Mouse (Mus musculus) layer of hippocampus, postnatal 36 days (tissue): ENCODE measurements around the gene Magi3. TPM values are rescaled to one million over a fixed set of nuclear protein-coding genes. Genes with fewer than 3 reads are reported as not detected.
A peak's percentile ranks its signal among the peaks of the same experiment; 100 is the strongest.

ENCODE experiments used
- DNase-seq, 2 experiments: peaks; one replicate each; pipeline ENCODE4 v3.0.0; 2022
- total RNA-seq, 2 experiments: library from RNA; stranded (reverse); gene quantifications; 2 replicates each; pipeline ENCODE4 v1.2.3; 2021

Gene Magi3
- total RNA-seq, 2 experiments from 2014 or later = 30.7 to 31.5 TPM

DNA sequence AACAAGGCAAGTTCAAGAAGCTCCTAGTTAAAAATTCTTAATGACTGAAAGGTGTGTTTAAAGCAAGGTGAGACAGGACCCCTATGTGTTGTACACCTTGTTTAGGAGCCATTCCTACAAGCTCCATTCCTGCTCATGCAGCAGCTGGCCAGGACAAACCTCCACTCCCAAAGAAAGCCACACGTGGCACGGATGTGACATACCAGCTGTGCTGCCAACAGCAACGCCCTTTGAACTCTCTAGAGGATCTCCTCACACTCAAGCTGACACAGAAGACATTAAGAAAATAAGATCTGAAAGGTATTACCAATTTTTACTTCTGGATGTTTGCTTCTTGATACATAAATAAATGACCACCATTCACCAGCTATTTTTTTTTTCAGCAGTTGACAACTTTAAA is 193.2 kb downstream of the Magi3 start:
- no peak for DNase-seq

DNA sequence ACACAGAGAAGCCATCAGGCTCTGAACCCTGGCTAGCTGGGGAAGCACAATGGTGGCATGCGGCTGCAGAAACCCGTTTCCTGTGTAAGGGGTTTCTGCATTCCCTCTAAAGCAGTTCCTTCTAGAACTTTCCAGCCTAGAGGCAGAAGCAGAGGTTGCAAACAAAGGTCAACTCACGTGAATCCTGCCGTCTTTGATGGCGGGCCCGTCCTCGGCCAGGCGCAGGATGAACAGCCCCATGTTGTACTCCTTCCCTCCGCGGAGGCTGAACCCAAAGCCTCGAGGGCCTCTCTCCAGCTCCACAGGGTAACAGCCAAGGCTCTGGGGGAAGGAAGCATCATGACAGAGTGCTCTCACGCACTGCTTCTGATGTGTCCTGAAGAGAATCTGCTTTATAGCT is 200.1 kb downstream of the Magi3 start:
- DNase-seq = no peak

DNA sequence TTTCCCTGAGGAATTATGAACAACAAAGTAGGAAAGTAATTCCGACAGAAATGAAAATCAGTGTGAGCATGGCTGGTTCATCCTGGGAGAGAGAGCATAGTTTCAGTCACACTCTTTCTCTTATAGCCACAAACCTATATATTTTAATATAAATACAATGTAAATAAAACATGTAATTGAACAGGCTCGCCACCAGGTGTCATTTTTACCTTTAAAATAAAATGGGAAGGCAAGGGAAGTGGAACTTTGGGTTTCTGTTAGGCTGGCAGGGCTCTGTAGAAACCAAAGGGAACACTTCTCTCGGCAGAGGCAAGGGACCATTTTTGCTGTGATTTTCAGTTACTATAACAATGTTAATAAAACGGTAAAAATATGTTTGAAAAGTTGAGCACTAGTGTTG is 200.7 kb downstream of the Magi3 start:
- DNase-seq = no peak

DNA sequence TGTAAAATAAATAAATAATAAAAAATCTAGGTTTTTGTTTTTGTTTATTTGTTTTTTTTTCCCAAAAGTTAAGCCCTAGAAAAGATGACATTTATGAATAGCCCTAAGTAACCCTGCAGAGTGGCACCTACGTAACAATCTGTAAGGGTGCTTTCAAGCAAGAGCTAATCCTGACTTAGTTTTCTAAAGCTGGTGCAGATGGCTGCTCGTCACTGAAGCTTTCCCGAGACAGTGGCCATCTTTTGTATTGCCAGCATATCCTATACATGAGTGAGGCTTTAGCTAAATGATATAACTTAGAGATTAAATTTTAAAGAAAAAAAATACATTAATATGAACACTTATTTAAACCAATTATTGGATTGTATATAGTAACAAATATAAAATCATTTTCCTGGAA is 202.2 kb downstream of the Magi3 start:
- no peak for DNase-seq

DNA sequence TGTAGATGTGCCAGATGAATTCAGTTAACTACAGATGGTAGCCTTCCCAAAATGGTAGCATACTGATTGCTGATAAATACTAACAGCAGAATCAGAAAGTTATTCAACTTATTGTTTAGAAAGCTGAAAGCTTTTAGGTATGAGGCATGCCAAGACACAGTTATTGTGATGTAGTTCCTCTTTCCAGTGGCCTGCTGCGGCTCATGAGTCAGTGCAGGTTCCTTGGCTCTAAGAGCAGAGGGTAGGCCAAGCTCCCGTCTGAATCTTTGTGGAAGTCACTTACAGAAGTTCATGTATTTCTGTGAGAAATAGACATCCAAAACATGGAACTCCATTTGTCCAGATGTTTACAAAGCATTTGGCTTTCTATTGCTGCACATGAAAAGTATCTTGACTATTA is 208.2 kb downstream of the Magi3 start:
- DNase-seq = no peak

DNA sequence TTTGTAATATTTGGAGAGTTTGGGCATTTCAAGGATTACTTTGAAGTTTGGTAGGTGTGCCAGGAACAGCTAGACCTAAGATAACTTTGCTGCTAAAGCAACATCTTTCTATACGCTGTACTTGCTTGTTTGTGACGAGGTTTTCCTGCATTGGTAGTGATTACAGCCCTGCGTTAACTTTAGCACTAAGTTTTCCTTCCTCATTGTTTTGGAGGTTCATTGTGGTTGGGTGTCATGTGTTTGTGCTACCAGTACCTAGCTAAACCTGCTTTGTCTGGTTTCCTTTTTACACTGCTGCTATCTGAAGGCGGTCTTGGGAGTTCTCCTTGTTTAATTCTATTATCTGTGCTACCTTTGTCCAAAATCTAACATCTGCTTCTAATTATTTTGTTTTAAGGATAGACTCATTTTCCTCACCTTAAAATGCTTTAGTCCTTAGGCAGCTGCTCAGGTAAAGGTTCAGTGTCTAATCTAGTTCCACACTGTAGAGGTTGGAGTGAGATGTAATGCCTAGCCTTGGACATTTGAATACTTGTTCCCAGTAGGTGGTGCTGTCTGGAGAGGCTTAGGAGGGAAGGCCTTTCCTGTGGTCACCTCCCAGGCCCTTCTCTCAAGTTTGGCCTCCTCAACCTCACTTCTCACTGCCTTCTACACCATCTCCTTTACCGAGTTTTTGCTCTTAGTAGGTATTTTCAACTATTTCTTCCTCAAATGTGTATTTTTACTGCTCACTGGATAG is 210.1 kb downstream of the Magi3 start:
- no peak for DNase-seq

DNA sequence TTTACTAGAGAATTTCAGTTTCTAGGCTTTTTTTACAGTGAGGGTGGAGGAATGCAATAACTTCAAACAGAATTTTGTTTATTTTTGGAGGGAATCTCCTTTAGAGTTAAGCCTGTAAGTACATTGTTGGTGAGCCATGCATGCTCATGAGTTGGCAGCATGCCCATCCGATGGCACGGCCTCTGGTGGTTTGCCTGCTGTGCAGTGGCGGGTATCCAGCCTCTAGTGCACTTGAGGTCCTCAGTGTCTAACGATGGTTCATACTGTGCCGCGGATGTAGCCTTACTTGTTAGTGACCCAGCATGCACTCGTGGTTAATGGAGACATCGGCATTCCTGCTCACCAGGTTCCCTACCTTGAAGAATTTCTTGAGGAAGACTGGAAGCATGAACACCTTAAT is 212.7 kb downstream of the Magi3 start:
- DNase-seq = no peak

DNA sequence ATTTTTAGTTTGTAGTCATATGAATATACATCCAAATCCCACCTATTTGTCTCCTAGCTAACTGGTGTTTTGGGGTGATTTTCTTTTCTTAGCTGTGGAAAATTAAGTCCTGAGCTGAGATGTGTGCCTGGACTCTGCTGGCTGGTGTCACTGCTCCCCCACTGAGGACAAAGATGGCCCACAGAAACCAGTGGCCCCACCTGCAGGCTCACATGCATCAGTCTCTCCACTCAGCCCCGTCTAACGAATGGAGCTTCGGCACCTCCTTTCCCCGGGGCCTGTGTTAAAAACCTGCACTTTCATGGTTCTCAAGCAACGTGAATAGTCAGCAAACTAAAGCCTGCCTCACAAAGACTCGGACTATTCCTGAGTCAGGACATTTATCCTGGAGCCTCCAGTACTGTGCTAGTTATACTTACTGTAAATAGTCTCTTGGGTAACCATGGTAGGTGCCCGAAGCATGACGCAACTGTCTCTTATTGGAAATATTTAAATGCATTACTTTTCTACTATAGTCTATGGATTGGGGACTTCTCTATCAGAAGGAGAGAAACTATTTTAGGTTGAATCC is 213.2 kb downstream of the Magi3 start:
- DNase-seq = no peak

DNA sequence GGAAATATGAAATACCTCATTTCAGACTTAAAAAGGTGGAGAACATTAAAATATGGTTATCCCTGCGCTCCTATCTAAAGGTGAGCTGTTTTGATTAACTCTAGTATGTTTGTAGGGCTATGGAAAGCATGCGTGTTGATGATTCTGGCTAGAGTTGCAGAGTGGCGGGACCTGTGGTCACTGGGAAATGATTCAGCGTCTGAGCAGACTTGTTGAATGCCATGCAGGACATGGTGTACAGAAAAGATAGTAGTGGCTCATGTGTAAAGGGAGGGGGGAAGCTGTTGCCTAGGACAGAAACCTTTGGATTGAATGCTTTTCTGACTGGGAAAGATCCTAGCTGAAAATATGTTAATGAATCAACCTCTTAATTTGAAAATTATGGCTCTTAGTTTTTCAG is 221.4 kb downstream of the Magi3 start:
- DNase-seq = no peak

DNA sequence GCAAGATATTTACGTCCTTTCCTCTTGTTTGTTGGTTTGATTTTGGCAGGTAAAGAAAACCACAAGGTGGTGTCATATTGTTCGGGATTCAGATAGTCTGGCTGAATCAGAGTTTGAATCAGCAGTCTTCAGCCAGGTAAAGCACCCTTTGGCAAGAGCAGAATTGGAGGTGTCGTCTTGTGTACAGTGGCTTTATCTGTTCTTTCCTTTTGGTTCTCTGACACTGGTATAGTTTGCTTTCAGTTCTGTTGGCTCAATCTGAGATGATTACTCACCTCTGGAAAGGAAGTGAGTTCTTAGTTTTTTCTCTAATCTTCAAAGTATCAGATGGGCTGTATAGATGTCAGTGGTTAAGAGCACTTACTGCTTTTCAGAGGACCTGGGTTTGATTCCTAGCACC is 228.9 kb downstream of the Magi3 start:
- no peak for DNase-seq

DNA sequence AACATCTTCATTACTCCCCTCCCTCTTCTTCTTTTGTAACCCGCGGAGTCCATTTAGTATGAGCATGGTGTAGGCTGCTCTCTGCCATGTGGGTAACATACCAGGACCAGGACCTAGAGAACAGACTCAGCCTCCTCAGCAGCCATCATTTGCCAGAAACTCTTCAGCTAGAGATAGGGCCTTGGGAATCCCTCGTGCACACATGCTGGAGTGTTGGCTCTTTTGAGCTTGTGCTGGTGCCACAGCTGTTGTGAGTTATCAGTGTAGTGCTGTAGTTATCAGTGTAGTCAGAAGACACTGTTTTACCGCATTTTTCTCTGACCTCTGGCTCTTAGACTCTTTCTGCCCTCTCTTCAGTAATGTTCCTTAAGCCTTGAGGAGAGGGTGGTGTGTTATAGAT is 230.8 kb downstream of the Magi3 start:
- DNase-seq = no peak

DNA sequence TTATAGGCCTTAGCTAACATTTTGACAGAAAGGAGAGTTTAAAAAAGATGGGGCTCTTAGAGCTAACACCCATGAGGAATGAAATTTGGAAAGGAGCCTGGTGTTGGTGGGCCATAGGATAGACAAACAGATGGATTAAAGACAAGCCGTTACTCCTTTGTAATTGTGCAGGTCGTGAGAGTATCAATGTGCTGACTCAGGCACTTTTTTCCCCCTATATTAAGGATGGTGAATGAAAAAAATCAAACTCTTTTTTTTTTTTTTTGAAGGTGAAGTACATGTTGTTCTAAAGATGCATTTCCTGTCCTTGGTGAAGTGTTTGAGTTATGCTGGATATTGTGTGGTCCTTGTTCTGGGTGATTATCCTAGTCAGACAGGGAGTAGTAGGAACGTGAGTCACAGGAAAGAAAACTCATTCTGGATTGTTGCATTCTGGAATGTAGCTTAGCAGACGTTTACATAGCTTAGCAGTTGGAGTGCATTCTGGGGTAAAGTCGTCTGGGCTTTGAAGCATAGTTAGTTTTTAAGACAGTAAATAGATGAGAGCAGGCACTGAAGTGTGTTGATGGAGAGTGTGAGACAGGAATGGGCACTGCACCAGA is 232.2 kb downstream of the Magi3 start:
- DNase-seq = no peak

DNA sequence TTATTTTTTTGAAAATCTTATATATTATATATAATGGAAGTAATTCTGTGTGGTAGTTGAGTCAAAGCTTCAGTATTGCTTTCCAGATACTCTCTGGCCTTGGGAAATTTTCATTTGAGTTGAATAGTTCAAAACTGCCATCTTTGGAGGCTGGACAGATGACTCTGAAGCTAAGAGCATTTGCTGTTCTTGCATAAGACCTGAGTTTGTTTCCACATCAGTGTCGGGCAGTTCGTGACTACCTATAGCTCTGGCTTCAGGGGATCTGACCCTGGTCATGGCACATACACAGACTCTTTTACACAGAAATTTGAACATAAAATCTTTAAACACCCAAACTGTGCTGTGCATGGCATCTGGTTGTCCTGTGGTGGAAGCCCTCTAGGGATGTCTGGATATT is 235.0 kb downstream of the Magi3 start:
- no peak for DNase-seq

DNA sequence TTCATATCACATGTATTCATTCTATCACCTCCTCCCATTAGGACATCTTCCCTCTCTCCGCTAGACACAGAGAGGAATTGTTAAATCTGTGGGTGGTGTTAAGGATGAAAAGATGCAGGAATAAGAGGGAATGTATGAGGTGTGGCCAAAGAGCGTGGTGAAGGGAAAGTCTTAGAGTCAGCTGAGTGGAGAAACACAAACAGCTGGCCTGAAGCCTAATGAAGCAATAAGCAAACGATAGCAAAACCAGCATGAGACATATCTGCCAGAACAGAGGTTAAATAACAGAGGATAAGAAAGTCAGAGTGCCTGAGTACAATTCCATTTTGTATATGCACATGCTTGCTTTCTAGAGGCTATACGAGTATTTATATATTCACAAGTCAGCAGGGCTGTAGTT is 235.6 kb downstream of the Magi3 start:
- DNase-seq = no peak

DNA sequence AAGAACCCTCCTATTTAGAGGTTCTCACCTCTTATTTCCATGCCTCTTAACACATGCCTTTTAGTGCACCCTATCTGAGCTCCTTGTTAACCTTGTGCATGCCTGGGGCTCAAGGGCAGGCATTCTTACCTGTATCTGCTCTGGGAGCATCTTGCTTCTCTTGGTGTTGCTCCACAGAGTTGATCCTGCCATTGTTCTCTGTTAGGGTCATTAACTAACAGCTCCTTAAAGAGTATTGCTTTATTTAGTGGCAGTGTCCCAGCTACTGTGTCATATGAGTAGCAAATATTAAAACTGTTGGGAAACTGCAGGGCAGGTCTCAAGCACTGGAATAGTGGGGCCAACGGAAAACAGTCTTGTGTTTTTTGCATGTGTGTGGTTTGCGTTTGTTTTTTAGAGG is 249.0 kb downstream of the Magi3 start:
- DNase-seq = no peak

DNA sequence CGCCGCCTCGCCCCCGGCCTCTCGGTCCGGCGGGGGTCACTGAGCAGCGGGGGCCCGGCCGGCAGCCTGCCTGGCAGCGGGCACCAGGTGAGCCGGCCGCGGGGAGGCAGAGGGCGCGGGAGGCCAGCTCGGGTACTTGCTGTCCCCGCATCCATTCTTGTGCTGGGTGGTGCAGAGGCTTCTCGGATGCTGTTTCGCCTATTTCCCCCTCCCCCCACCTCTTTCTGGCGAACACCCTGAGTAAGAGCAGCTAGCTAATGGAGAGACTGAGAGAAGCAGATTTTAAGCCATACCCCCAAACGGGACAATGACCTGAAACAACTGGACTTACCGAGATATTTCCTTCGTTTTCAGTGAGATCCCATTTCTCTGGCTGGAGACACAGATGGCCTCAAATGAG is 251.5 kb downstream of the Magi3 start:
- peak in 1 of 2 experiments; percentile 58 for DNase-seq

DNA sequence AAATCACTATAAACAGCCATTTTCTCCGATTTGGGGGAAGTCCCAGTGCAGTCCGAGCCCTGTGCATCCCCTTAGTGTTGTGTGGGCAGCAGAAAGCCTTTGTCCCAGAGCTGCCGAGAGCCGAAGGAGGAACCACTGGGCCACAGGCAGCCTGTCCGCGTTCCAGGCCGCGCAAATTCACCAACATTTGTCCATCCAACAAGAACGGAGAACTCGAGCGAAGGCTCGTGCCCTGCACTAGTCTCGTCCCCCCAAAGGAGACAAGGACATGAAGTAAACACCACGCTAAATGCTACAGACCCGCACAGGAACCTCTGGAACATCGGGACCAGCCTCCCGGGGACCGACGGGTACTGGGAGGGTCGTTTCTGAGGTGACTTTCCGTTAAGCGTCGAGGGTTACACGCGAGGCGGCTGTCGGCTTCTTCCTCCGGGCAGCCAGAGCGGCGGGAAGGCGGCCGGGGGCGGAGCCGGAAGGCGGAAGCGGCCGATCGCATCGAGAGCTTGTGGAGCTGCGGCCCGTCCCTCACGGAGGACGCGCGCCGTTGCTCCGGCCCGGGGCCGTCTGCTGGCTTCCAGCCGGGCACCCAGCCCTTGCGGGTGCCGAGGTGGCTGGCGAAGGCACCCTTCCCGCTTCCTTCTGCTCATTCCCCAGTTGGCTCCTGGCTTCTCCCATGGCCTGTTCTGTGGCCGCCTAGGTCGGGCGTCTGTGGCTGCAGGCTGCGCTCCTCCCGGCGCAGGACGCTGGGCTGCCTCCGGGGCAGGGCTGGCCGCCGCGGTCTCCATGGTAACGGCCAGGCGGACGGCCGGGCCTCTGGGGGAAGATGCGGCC is 252.1 kb downstream of the Magi3 start, which contains the start of gene Phtf1:
Gene Phtf1 (plus strand): TSS at position 250 of the 831 bp plus-strand sequence.
- DNase-seq = peak; percentile 84 to 87

DNA sequence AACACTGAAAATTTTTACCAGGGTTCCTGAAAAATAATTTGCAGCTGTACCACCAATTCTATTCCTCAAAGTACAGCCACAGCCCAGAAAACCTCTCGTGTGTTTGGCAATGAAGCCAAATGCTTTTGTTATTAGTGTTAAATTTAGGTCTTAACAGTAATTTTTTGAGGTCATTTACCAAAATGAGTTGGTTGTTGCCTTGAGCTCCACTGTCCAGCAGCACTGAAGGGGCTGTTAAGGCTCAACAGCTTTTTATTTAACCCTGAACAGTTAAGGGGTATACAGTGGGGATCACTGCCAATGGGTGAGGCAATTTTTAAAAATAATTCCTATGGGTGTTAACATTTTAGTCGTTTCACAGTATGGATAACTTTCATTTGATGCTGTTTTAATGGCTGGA is 252.9 kb downstream of the Magi3 start:
- no peak for DNase-seq
